Mouse (Mus musculus): ENCODE results near the gene Arhgef28.

DNA sequence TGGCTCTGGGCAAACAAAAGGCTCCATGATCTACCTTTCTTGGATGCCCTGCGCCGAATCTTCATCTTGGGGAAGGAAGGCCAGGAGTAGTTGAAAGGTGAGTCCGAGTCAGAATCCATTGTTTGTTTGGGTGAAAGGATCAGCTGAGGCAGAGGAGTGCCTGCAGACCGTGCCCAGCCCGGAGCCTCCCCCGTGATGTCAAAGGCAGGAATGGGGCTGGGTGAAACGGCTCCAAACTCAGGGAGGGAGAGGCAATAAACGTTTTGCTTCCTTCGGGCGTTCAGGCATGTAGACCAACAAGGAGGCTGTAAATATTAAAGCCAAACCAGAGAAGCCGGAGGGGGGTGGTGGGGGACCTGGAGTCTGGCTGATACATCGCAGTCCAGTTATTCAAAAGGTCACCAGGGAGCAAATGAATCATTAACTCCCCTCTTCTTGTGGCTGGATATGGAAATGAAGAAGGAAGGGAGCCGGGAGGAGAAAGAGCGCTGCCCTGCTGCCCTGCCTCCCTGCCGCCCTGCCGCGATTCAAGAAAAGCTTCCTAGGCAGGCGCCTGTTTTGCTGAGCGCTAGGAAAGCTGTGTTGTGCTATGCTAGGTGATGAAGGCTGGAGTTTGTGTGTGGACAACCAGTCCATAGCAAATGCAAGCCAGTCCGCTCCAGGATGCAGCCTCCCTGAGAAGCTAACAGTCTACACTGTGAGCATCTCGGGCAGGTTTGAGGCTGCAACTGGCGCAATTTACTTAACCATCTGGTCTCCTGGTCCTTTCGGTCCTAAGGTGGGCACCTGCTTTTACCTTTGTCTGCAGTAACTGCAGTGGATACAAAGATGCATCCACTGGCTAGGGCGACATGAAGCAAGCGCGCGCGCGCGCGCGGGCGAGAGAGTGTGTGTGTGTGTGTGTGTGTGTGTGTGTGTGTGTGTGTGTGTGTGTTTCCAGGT, 190.0 kb downstream of the Arhgef28 start:
- no peak for TF ChIP-seq CTCF (IDR thresholded peaks at IDR 0.05; ENCODE audit: low read depth)
- no peak for TF ChIP-seq EP300 (IDR thresholded peaks at IDR 0.05; ENCODE audit: low read depth)
